Mouse (Mus musculus) neural tube, embryonic 15.5 days (tissue): ENCODE data around the gene Vopp1. TPM values are rescaled to one million over a fixed set of nuclear protein-coding genes. Genes with fewer than 3 reads are reported as not detected.
"Not testable (repeated sequence)": the region's sequence is repeated elsewhere in the genome, so short reads cannot be mapped to it uniquely, and the experiment has no call there.

Experiments used
- ATAC-seq: fragments of 200-750 bp; cut with Nextera tagmentation; 2 replicates; pipeline ENCODE4 v1.8.0; 2017; ENCODE audit warnings: mild to moderate bottlenecking, moderate TSS enrichment, moderate library complexity; ENCODE audit not compliant: low FRiP score
- H3K27ac ChIP-seq: fragments of 300-500 bp; sonication (generic); replicated peaks from 2 replicates; pipeline ENCODE4 v1.5.1; 2015; ENCODE audit warnings: mild to moderate bottlenecking, inconsistent platforms
- H3K27me3 ChIP-seq: fragments of 300-500 bp; sonication (generic); replicated peaks from 2 replicates; pipeline ENCODE4 v1.6.1; 2015; ENCODE audit warnings: inconsistent platforms
- H3K36me3 ChIP-seq: fragments of 300-500 bp; sonication (generic); 2 replicates; pipeline ENCODE4 v1.6.1; 2015; ENCODE audit warnings: inconsistent platforms
- H3K4me1 ChIP-seq: fragments of 300-500 bp; sonication (generic); 2 replicates; pipeline ENCODE4 v1.6.1; 2015; ENCODE audit warnings: inconsistent platforms
- H3K4me2 ChIP-seq: fragments of 300-500 bp; sonication (generic); 2 replicates; pipeline ENCODE4 v1.6.1; 2015; ENCODE audit warnings: inconsistent platforms, mild to moderate bottlenecking, moderate library complexity
- H3K4me3 ChIP-seq: fragments of 300-500 bp; sonication (generic); replicated peaks from 2 replicates; pipeline ENCODE4 v1.5.1; 2015; ENCODE audit warnings: mild to moderate bottlenecking, inconsistent platforms
- H3K9ac ChIP-seq: fragments of 300-500 bp; sonication (generic); replicated peaks from 2 replicates; pipeline ENCODE4 v1.6.1; 2015; ENCODE audit warnings: mild to moderate bottlenecking, inconsistent platforms
- H3K9me3 ChIP-seq: fragments of 300-500 bp; sonication (generic); replicated peaks from 2 replicates; pipeline ENCODE4 v1.6.1; 2016; ENCODE audit warnings: inconsistent platforms
- WGBS: fragments of 180-500 bp; shearing (Covaris S2); methylation state at CpG from one replicate; pipeline ENCODE4 v1.1.7; 2015; ENCODE audit warnings: mixed read lengths; 5-methylcytosine and 5-hydroxymethylcytosine counted together
- polyA plus RNA-seq: library from polyadenylated mRNA; unstranded; fragments of >200 nt; fragmentation: Nextera tagmentation; extraction: Ambion mirVana; gene quantifications from 2 replicates; pipeline ENCODE4 v1.2.1, GENCODE M21; 2015

Vopp1 gene
- 170 and 197 TPM in 2 replicates for polyA plus RNA-seq

- Histone ChIP-seq H3K9ac (peak within 1 kb of the TSS; percentile 94), H3K4me3 (peak within 1 kb of the TSS; percentile 83), H3K4me1 (peaks cover 18% of the 10 kb centered on the region), H3K4me2 (peak within 1 kb of the TSS; percentile 68), H3K27ac (peak within 1 kb of the TSS; percentile 96), H3K27me3 (no peaks in the 10 kb centered on the region), H3K36me3 (no peaks in the 10 kb centered on the region), H3K9me3 (no peaks in the 10 kb centered on the region)
- WGBS: under 1% methylated on average over 80 of the region's 87 CpGs
- peak; percentile 91 for ATAC-seq
Measured at GRCm38 (mm10) chr6:57824422-57825258, at the start of gene Vopp1. Gene Vopp1, minus strand, starts transcription at chr6:57825159.

GRCm38 (mm10) chr6:57859043-57860042, 34.4 kb upstream of the Vopp1 start:
- peak overlapping the region; percentile 48 for H3K4me2 ChIP-seq
- peak; percentile 86 for ATAC-seq
- H3K4me3 ChIP-seq: no peak overlapping the region
- no peak overlapping the region for H3K27ac ChIP-seq
- WGBS: 57% methylated on average over 6 of the region's 6 CpGs
- H3K27me3 ChIP-seq: no peaks in the 10 kb centered on the region
- H3K9ac ChIP-seq: no peak overlapping the region
- H3K9me3 ChIP-seq: no peaks in the 10 kb centered on the region
- H3K4me1 ChIP-seq: peaks cover 2% of the 10 kb centered on the region; the same call in 1 of the 2 replicates
- H3K36me3 ChIP-seq: no peaks in the 10 kb centered on the region

- H3K27me3 ChIP-seq, H3K27ac ChIP-seq, ATAC-seq, H3K9ac ChIP-seq, H3K9me3 ChIP-seq, H3K4me2 ChIP-seq, H3K4me1 ChIP-seq, H3K4me3 ChIP-seq, H3K36me3 ChIP-seq: not testable (repeated sequence)
- WGBS: 93% methylated on average over 5 of the region's 5 CpGs
Measured at GRCm38 (mm10) chr6:57851177-57851576, 26.2 kb upstream of the Vopp1 start.

GRCm38 (mm10) chr6:57850286-57850685, 25.3 kb upstream of the Vopp1 start, which contains the start of gene Vmn1r21:
Gene Vmn1r21, minus strand, starts transcription at chr6:57850343.
- H3K27me3 ChIP-seq: no peaks in the 10 kb centered on the region
- 84% methylated on average over 1 of the region's 1 CpGs for WGBS
- H3K9me3 ChIP-seq: no peaks in the 10 kb centered on the region
- no peaks in the 10 kb centered on the region for H3K36me3 ChIP-seq
- no peak within 1 kb of the TSS for H3K27ac ChIP-seq
- no peak for ATAC-seq
- H3K4me3 ChIP-seq: no peak within 1 kb of the TSS
- no peaks in the 10 kb centered on the region for H3K4me1 ChIP-seq
- H3K4me2 ChIP-seq: no peak within 1 kb of the TSS
- no peak within 1 kb of the TSS for H3K9ac ChIP-seq

- WGBS: 85% methylated on average over 2 of the region's 2 CpGs
- H3K36me3 ChIP-seq: no peaks in the 10 kb centered on the region
- no peaks in the 10 kb centered on the region for H3K4me1 ChIP-seq
- no peak overlapping the region for H3K9ac ChIP-seq
- H3K27ac ChIP-seq: no peak overlapping the region
- H3K27me3 ChIP-seq: no peaks in the 10 kb centered on the region
- no peak for ATAC-seq
- no peaks in the 10 kb centered on the region for H3K9me3 ChIP-seq
- no peak overlapping the region for H3K4me2 ChIP-seq
- no peak overlapping the region for H3K4me3 ChIP-seq
Measured at GRCm38 (mm10) chr6:57839693-57840408, 14.9 kb upstream of the Vopp1 start.

GRCm38 (mm10) chr6:57825259-57825715, 328 bp upstream of the Vopp1 start:
- Histone ChIP-seq H3K27me3 (no peaks in the 10 kb centered on the region), H3K4me3 (peak overlapping the region; percentile 83), H3K4me2 (peak overlapping the region; percentile 68), H3K9me3 (no peaks in the 10 kb centered on the region), H3K27ac (peak overlapping the region; percentile 96), H3K36me3 (no peaks in the 10 kb centered on the region), H3K9ac (peak overlapping the region; percentile 94), H3K4me1 (peaks cover 18% of the 10 kb centered on the region)
- WGBS: 12% methylated on average over 5 of the region's 5 CpGs
- no peak; the same call in 1 of the 2 replicates for ATAC-seq

GRCm38 (mm10) chr6:57823461-57823860, 1.5 kb downstream of the Vopp1 start:
- Histone ChIP-seq H3K4me2 (peak overlapping the region; percentile 68), H3K27ac (no peak overlapping the region), H3K4me3 (0 out of 2 replicates have a peak overlapping the region, but pooled peaks have one; percentile 17), H3K4me1 (peaks cover 18% of the 10 kb centered on the region), H3K9me3 (no peaks in the 10 kb centered on the region), H3K27me3 (no peaks in the 10 kb centered on the region), H3K9ac (no peak overlapping the region), H3K36me3 (no peaks in the 10 kb centered on the region)
- whole genome bisulfite sequencing: 32% methylated on average over 3 of the region's 3 CpGs
- ATAC-seq: no peak

- H3K4me3 ChIP-seq: 0 out of 2 replicates have a peak overlapping the region, but pooled peaks have one; percentile 17
- WGBS: 69% methylated on average over 5 of the region's 5 CpGs
Measured at GRCm38 (mm10) chr6:57822648-57823410, 2.1 kb downstream of the Vopp1 start.

GRCm38 (mm10) chr6:57814436-57814940, 10.5 kb downstream of the Vopp1 start:
- Histone ChIP-seq H3K27ac (no peak overlapping the region), H3K4me3 (no peak overlapping the region), H3K4me1 (no peaks in the 10 kb centered on the region), H3K9ac (no peak overlapping the region), H3K36me3 (peaks cover 3% of the 10 kb centered on the region), H3K4me2 (no peak overlapping the region), H3K27me3 (no peaks in the 10 kb centered on the region), H3K9me3 (0 out of 2 replicates have a peak, but pooled peaks cover under 1% of the 10 kb centered on the region)
- 95% methylated on average over 2 of the region's 2 CpGs for WGBS
- no peak for ATAC-seq

More at GRCm38 (mm10) chr6:57822648-57823410, 2.1 kb downstream of the Vopp1 start:
- peak; percentile 73 for ATAC-seq
- Histone ChIP-seq H3K27ac (no peak overlapping the region), H3K9me3 (no peaks in the 10 kb centered on the region), H3K4me1 (peaks cover 18% of the 10 kb centered on the region), H3K9ac (no peak overlapping the region; the same call in 1 of the 2 replicates), H3K27me3 (no peaks in the 10 kb centered on the region), H3K36me3 (no peaks in the 10 kb centered on the region), H3K4me2 (peak overlapping the region; percentile 68)
